Mouse (Mus musculus) lung, postnatal 0 days (tissue): ENCODE data around the gene Bace2. TPM values are rescaled to one million over a fixed set of nuclear protein-coding genes. Genes with fewer than 3 reads are reported as not detected.
A peak's percentile ranks its signal among the peaks of the same experiment; 100 is the strongest.

Source experiments
- ATAC-seq: fragments of 200-750 bp; cut with Nextera tagmentation; 2 replicates; pipeline ENCODE4 v1.8.0; 2017; ENCODE audit warnings: moderate library complexity
- DNase-seq: peaks from one replicate; pipeline ENCODE4 v3.0.0-alpha.2; 2016; ENCODE audit warnings: low spot score
- H3K27ac ChIP-seq: fragments of 300-500 bp; sonication (generic); 2 replicates; pipeline ENCODE4 v1.5.1; 2014; ENCODE audit warnings: antibody characterized with exemption, mild to moderate bottlenecking, low read length, mixed read lengths
- H3K27me3 ChIP-seq: fragments of 300-500 bp; sonication (generic); replicated peaks from 2 replicates; pipeline ENCODE4 v1.6.1; 2014; ENCODE audit warnings: low read length, mixed read lengths; ENCODE audit not compliant: insufficient read depth
- H3K36me3 ChIP-seq: fragments of 300-500 bp; sonication (generic); 2 replicates; pipeline ENCODE4 v1.6.1; 2014; ENCODE audit warnings: low read length, mixed read lengths; ENCODE audit not compliant: insufficient read depth
- H3K4me1 ChIP-seq: fragments of 300-500 bp; sonication (generic); 2 replicates; pipeline ENCODE4 v1.6.1; 2014; ENCODE audit warnings: antibody characterized with exemption, low read depth, low read length, mixed read lengths; ENCODE audit not compliant: insufficient read depth
- H3K4me2 ChIP-seq: fragments of 300-500 bp; sonication (generic); replicated peaks from 2 replicates; pipeline ENCODE4 v1.6.1; 2014; ENCODE audit warnings: low read depth, mild to moderate bottlenecking, low read length, moderate library complexity, mixed read lengths
- H3K4me3 ChIP-seq: fragments of 300-500 bp; sonication (generic); 2 replicates; pipeline ENCODE4 v1.5.1; 2014; ENCODE audit warnings: low read depth, low read length
- H3K9ac ChIP-seq: fragments of 300-500 bp; sonication (generic); replicated peaks from 2 replicates; pipeline ENCODE4 v1.6.1; 2014; ENCODE audit warnings: low read depth, mild to moderate bottlenecking
- H3K9me3 ChIP-seq: fragments of 300-500 bp; sonication (generic); 2 replicates; pipeline ENCODE4 v1.6.1; 2016; ENCODE audit warnings: low read length, mixed read lengths
- CTCF ChIP-seq: IDR thresholded peaks from 2 replicates; pipeline ENCODE4 v1.5.1; 2016; ENCODE audit warnings: antibody characterized with exemption, mild to moderate bottlenecking
- EP300 ChIP-seq: IDR thresholded peaks from 2 replicates; pipeline ENCODE4 v1.6.1; 2016; ENCODE audit warnings: antibody characterized with exemption, mild to moderate bottlenecking, control low read depth
- WGBS: fragments of 180-500 bp; shearing (Covaris S2); extraction: QIAGEN DNeasy Blood & Tissue Kit; methylation state at CpG from one replicate; pipeline ENCODE4 v1.1.7; 2014; 5-methylcytosine and 5-hydroxymethylcytosine counted together
- polyA plus RNA-seq: library from polyadenylated mRNA; unstranded; fragments of >200 nt; fragmentation: Nextera tagmentation; extraction: Ambion mirVana; gene quantifications from 2 replicates; pipeline ENCODE4 v1.2.1, GENCODE M21; 2015

Gene Bace2
- polyA plus RNA-seq, 1 experiment from 2014 or later = 16.2 TPM

DNA sequence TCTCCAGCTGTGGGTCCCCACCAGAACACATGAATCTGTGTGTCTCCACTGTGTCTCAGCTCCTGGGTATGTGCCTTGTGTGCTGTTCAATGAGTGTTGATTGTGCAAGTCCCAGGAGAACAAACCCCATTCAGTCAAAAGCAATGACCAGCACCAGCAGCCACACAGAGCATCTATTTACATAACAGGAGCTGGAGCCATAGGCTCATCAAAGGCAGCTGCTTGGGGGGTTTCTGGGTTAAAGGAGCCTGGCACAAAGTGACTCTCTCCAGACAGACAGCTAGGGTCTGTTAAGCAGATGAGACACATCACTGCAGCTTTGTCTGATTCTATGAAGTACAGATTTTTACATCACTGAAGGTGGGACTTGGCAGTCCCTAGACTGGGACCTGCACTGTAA is 33.9 kb upstream of the Bace2 start:
- Histone ChIP-seq H3K36me3 (no peaks in the 10 kb centered on the region), H3K4me3 (no peak overlapping the region), H3K9me3 (no peaks in the 10 kb centered on the region), H3K27ac (no peak overlapping the region), H3K4me2 (no peak overlapping the region), H3K9ac (no peak overlapping the region), H3K27me3 (no peaks in the 10 kb centered on the region), H3K4me1 (no peaks in the 10 kb centered on the region)
- ATAC-seq = no peak
- no peak for TF ChIP-seq EP300
- TF ChIP-seq CTCF = no peak
- DNase-seq = no peak

DNA sequence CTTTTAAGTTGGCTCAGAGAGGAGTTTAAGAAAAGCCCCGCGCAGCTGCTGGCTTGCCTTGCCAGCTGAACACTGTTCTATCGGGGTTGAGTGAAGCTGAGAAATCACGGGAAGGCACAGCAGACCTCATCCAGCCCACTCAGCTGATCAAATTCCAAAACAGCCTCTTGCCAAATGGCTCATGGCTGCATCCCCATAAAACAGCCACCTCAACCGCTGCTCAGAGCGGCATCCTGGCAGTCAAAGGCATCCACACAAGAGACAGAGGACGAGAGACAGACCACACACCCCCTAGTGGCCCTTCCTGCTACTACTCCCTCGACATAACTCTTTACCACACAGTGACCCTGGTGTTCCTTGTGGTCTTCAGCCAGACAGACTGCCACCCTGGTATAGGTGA is 30.6 kb upstream of the Bace2 start:
- no peak overlapping the region for H3K4me3 ChIP-seq
- no peaks in the 10 kb centered on the region for H3K27me3 ChIP-seq
- H3K9ac ChIP-seq = no peak overlapping the region
- H3K9me3 ChIP-seq = no peaks in the 10 kb centered on the region
- H3K4me1 ChIP-seq = no peaks in the 10 kb centered on the region
- TF ChIP-seq CTCF (peak; percentile 72), EP300 (no peak)
- peak; percentile 21 for DNase-seq
- 29% methylated on average over 8 of the region's 8 CpGs for WGBS
- no peak overlapping the region for H3K27ac ChIP-seq
- H3K4me2 ChIP-seq = no peak overlapping the region
- H3K36me3 ChIP-seq = no peaks in the 10 kb centered on the region
- ATAC-seq = no peak

DNA sequence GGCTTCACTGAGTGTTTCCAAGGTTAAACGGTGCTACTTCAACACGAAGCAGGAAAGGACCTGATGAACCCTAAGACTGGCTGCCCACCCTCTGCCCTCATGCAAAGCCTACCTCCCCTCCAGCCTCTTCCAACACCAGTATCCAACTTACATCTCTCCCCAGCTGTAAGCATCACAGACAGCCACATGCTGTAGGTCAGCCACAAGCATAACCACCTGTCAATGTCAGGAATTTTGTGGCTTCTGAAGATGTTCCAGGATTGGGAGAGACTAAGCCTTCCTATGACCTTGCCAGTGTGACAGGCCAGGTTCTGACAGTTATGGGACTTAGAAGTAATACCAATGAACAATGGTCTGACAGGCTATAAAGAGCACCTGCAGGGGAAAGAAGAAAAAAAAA is 27.9 kb upstream of the Bace2 start:
- no peaks in the 10 kb centered on the region for H3K36me3 ChIP-seq
- H3K4me2 ChIP-seq = no peak overlapping the region
- ATAC-seq (no peak), DNase-seq (no peak)
- H3K27ac ChIP-seq = no peak overlapping the region
- 65% methylated on average over 2 of the region's 2 CpGs for WGBS
- H3K4me1 ChIP-seq = no peaks in the 10 kb centered on the region
- H3K9ac ChIP-seq = no peak overlapping the region
- no peaks in the 10 kb centered on the region for H3K9me3 ChIP-seq
- no peaks in the 10 kb centered on the region for H3K27me3 ChIP-seq
- TF ChIP-seq CTCF (no peak), EP300 (no peak)
- H3K4me3 ChIP-seq = no peak overlapping the region

DNA sequence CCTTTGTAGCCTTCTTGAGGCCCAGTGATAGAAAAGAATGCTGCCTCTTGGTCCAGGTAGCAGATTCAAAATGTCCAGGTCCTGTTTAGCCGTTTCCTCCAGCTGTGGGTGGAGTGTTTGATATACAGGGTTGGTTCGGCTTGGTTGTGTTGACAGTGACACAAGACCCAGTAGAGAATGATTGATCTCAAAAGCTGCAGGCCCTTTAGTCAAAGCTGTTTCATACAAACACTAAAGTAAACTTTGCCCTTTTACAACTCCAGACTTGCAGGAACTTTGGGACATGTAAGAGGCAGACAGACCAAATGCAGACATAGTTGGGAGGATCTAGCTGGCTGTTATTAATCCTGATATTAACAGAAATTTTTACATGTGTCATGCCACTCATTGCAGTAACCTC is 3.5 kb upstream of the Bace2 start:
- WGBS = 30% methylated on average over 2 of the region's 2 CpGs
- no peak for ATAC-seq
- H3K36me3 ChIP-seq = no peaks in the 10 kb centered on the region
- no peaks in the 10 kb centered on the region for H3K9me3 ChIP-seq
- H3K9ac ChIP-seq = no peak overlapping the region
- DNase-seq = no peak
- H3K4me1 ChIP-seq = no peaks in the 10 kb centered on the region; the same call in 1 of the 2 replicates
- no peak for TF ChIP-seq EP300
- TF ChIP-seq CTCF = no peak
- H3K27me3 ChIP-seq = no peaks in the 10 kb centered on the region
- H3K4me2 ChIP-seq = no peak overlapping the region
- H3K27ac ChIP-seq = no peak overlapping the region
- no peak overlapping the region for H3K4me3 ChIP-seq

DNA sequence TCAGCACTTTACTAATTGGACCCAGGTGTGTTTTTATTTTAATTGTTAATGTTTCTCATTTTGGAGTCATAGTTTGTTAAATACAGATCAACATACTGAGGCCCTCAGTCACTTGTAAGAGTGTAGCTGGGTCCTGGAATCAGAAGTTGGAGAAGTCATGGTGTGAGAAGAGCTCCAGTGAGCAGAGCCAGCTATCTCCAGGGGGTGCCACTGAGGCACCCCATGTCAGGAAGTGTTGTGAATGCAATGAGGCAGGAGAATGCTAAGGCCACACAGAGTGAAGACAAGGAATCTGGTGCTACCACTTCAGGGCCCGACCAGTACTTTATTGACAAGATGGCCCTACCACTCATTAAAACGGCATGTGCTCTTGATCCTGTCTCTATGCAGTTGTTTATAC is 1.9 kb upstream of the Bace2 start:
- no peaks in the 10 kb centered on the region for H3K27me3 ChIP-seq
- H3K27ac ChIP-seq = no peak overlapping the region
- ATAC-seq (no peak), DNase-seq (no peak)
- H3K4me3 ChIP-seq = no peak overlapping the region
- no peaks in the 10 kb centered on the region; the same call in 1 of the 2 replicates for H3K4me1 ChIP-seq
- H3K36me3 ChIP-seq = no peaks in the 10 kb centered on the region
- H3K4me2 ChIP-seq = no peak overlapping the region
- TF ChIP-seq CTCF (no peak), EP300 (no peak)
- 42% methylated on average over 2 of the region's 2 CpGs for WGBS
- no peak overlapping the region for H3K9ac ChIP-seq
- H3K9me3 ChIP-seq = no peaks in the 10 kb centered on the region

DNA sequence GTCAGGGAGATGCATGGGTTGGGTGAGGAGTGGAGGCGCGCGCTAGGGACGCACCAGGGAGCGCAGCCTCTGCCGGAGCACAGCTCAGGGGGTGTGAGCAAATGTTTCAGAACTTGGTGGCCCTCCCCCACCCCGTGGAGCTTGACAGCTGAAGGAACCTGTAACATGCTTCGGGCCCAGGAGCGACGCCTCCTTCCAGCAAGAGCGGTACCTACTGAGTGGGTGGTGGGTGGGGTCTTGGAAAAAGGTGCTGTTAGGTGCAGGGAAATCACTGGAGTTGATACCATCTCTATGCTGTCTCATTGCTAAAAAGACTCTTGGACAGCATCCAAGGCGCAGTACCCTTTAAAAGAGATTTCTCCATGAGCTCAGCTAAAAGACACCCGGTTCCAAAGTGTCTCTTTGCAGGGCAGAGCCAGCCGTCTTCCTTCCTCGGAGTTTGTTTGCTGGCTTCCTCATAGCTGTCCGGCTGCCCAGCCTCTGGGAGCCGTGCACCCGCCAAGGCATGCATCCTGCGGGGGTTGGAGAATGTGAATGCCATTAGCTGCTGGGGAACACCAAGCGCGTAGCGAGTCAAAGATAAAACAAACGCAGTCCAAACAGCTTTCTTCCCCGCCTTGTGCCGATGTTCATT is 763 bp downstream of the Bace2 start:
- peak; percentile 69 for ATAC-seq
- no peaks in the 10 kb centered on the region for H3K9me3 ChIP-seq
- no peaks in the 10 kb centered on the region for H3K36me3 ChIP-seq
- H3K4me2 ChIP-seq = peak overlapping the region; percentile 98
- H3K9ac ChIP-seq = 0 out of 2 replicates have a peak overlapping the region, but pooled peaks have one; percentile 12
- DNase-seq = peak; percentile 63
- H3K27me3 ChIP-seq = no peaks in the 10 kb centered on the region
- peak overlapping the region; percentile 54 for H3K4me3 ChIP-seq
- H3K27ac ChIP-seq = no peak overlapping the region
- TF ChIP-seq EP300 (no peak), CTCF (no peak)
- WGBS = 1% methylated on average over 25 of the region's 25 CpGs
- H3K4me1 ChIP-seq = no peaks in the 10 kb centered on the region; the same call in 1 of the 2 replicates
